Mouse (Mus musculus) gastrocnemius, adult 8-10 months (tissue): ENCODE data around the gene Llgl2. TPM values are rescaled to one million over a fixed set of nuclear protein-coding genes. Genes with fewer than 3 reads are reported as not detected.
A peak's percentile ranks its signal among the peaks of the same experiment; 100 is the strongest.

Experiments used
- DNase-seq, 2 experiments: peaks; one replicate each; pipeline ENCODE4 v3.0.0; 2022; ENCODE audit warnings: low spot score in 2 of 2
- total RNA-seq, 4 experiments: library from RNA; stranded (reverse); gene quantifications; 2 replicates each; pipeline ENCODE4 v1.2.4; 2022

Llgl2 gene
- total RNA-seq, 4 experiments from 2014 or later: 6.6 to 20.8 (median 9.5) TPM

GRCm38 (mm10) chr11:115808696-115809310 is 15.0 kb upstream of the Llgl2 start:
- no peak for DNase-seq

- no peak for DNase-seq
These were observed 14.5 kb upstream of the Llgl2 start for GRCm38 (mm10) chr11:115809311-115809781.

GRCm38 (mm10) chr11:115810377-115810776 is 13.5 kb upstream of the Llgl2 start:
- no peak for DNase-seq

- no peak for DNase-seq
These were observed 12.3 kb upstream of the Llgl2 start for GRCm38 (mm10) chr11:115811381-115812093.

GRCm38 (mm10) chr11:115812095-115812494 is 11.8 kb upstream of the Llgl2 start:
- no peak for DNase-seq

GRCm38 (mm10) chr11:115812533-115813420 is 11.1 kb upstream of the Llgl2 start:
- DNase-seq: no peak

GRCm38 (mm10) chr11:115813507-115814296 is 10.1 kb upstream of the Llgl2 start, which contains the start of gene Caskin2:
TSS of gene Caskin2 (minus strand) at chr11:115813639.
- DNase-seq: peak; percentile 86 to 93

GRCm38 (mm10) chr11:115814605-115815450 is 9.0 kb upstream of the Llgl2 start, which contains the start of gene Tsen54:
TSS of gene Tsen54 (plus strand) at chr11:115814724.
- peak; percentile 70 to 72 for DNase-seq

- DNase-seq: no peak
These were observed 6.5 kb upstream of the Llgl2 start for GRCm38 (mm10) chr11:115817331-115817730.

- peak in 1 of 2 experiments; percentile 31 for DNase-seq
These were observed 3.8 kb upstream of the Llgl2 start for GRCm38 (mm10) chr11:115819915-115820623.

- no peak for DNase-seq
These were observed 2.8 kb upstream of the Llgl2 start for GRCm38 (mm10) chr11:115821001-115821400.

- DNase-seq: no peak
These were observed 964 bp downstream of the Llgl2 start for GRCm38 (mm10) chr11:115824813-115825212.

GRCm38 (mm10) chr11:115826487-115826886 is 2.6 kb downstream of the Llgl2 start:
- DNase-seq: no peak

GRCm38 (mm10) chr11:115827624-115828023 is 3.8 kb downstream of the Llgl2 start:
- DNase-seq: no peak

- peak; percentile 30 to 54 for DNase-seq
These were observed 5.2 kb downstream of the Llgl2 start for GRCm38 (mm10) chr11:115829036-115829435.

- no peak for DNase-seq
These were observed 6.9 kb downstream of the Llgl2 start for GRCm38 (mm10) chr11:115830550-115831325.

GRCm38 (mm10) chr11:115831518-115831917 is 7.7 kb downstream of the Llgl2 start:
- DNase-seq: no peak

GRCm38 (mm10) chr11:115832064-115832463 is 8.2 kb downstream of the Llgl2 start:
- DNase-seq: no peak
